Mouse (Mus musculus) ES-Bruce4 (cell line): ENCODE measurements at regions not wholly inside any gene's neighbourhood (a gene's known extent, or its start where the extent isn't known, plus 50 kb on each side); places are given as distances from the start of the nearest gene placed in this dataset.

Experiments used
- CTCF ChIP-seq: IDR thresholded peaks from one replicate; pipeline ENCODE4 v1.8.1; 2011; ENCODE audit warnings: low read depth, low read length
- EP300 ChIP-seq: IDR thresholded peaks from 2 replicates; pipeline ENCODE4 v1.6.1; 2011; ENCODE audit warnings: low read depth, low read length; ENCODE audit not compliant: insufficient read depth

DNA sequence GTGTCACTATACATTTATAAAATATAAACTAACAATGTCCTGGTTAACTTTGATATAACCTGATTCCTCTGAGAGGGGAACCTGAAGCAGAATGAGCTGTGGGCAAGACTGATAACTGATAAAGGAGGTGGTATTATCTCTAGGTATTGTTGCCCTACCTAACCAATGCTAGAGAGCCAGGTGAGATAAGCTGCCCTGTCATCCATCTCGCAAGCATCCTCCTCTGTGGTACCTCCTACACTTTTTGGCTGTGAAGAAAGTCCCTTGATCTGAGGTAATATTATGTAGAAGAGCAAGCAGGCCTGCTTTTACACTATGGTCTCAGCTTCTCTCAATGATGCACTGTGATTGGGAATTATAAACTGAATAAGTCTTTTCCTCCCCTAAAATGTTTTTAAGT lies 87.2 kb upstream of the Tent5a start:
- TF ChIP-seq CTCF (no peak), EP300 (no peak)
